Mouse (Mus musculus) stomach, postnatal 0 days (tissue): Measurements from ENCODE around the gene Kcnk12. TPM values are rescaled to one million over a fixed set of nuclear protein-coding genes. Genes with fewer than 3 reads are reported as not detected.

Source experiments
- ATAC-seq: fragments of 200-750 bp; cut with Nextera tagmentation; 2 replicates; pipeline ENCODE4 v1.8.0; 2017; ENCODE audit not compliant: low FRiP score, low TSS enrichment
- DNase-seq: peaks from one replicate; pipeline ENCODE4 v3.0.0-alpha.2; 2016; ENCODE audit warnings: low spot score
- H3K27ac ChIP-seq: fragments of 300-500 bp; sonication (generic); replicated peaks from 2 replicates; pipeline ENCODE4 v1.5.1; 2014; ENCODE audit warnings: mild to moderate bottlenecking, control low read depth
- H3K27me3 ChIP-seq: fragments of 300-500 bp; sonication (generic); 2 replicates; pipeline ENCODE4 v1.6.1; 2014; ENCODE audit warnings: low read length; ENCODE audit not compliant: control insufficient read depth, insufficient read depth
- H3K36me3 ChIP-seq: fragments of 300-500 bp; sonication (generic); 2 replicates; pipeline ENCODE4 v1.6.1; 2014; ENCODE audit warnings: low read length, mixed read lengths; ENCODE audit not compliant: control insufficient read depth, insufficient read depth
- H3K4me1 ChIP-seq: fragments of 300-500 bp; sonication (generic); replicated peaks from 2 replicates; pipeline ENCODE4 v1.6.1; 2014; ENCODE audit warnings: antibody characterized with exemption; ENCODE audit not compliant: control insufficient read depth, insufficient read depth
- H3K4me2 ChIP-seq: fragments of 300-500 bp; sonication (generic); replicated peaks from 2 replicates; pipeline ENCODE4 v1.6.1; 2014; ENCODE audit warnings: low read depth, mild to moderate bottlenecking, control low read depth, moderate library complexity
- H3K4me3 ChIP-seq: fragments of 300-500 bp; sonication (generic); 2 replicates; pipeline ENCODE4 v1.5.1; 2014; ENCODE audit warnings: low read depth, low read length, control low read depth
- H3K9ac ChIP-seq: fragments of 300-500 bp; sonication (generic); 2 replicates; pipeline ENCODE4 v1.6.1; 2014; ENCODE audit warnings: mild to moderate bottlenecking, low read length, control low read depth, mixed read lengths
- H3K9me3 ChIP-seq: fragments of 300-500 bp; sonication (generic); 2 replicates; pipeline ENCODE4 v1.6.1; 2016; ENCODE audit warnings: low read length; ENCODE audit not compliant: control insufficient read depth
- CTCF ChIP-seq: IDR thresholded peaks from 2 replicates; pipeline ENCODE4 v1.5.1; 2016; ENCODE audit warnings: antibody characterized with exemption, low read depth, mild to moderate bottlenecking, moderate library complexity
- EP300 ChIP-seq: optimal IDR thresholded peaks from 2 replicates; pipeline ENCODE3; 2016; ENCODE audit warnings: antibody characterized with exemption
- WGBS: fragments of 180-500 bp; shearing (Covaris S2); extraction: QIAGEN DNeasy Blood & Tissue Kit; methylation state at CpG from one replicate; pipeline ENCODE4 v1.1.7; 2014; 5-methylcytosine and 5-hydroxymethylcytosine counted together
- polyA plus RNA-seq: library from polyadenylated mRNA; unstranded; fragments of >200 nt; fragmentation: Nextera tagmentation; extraction: Ambion mirVana; gene quantifications from 2 replicates; pipeline ENCODE4 v1.2.1, GENCODE M21; 2015

Kcnk12 gene
- polyA plus RNA-seq, 1 experiment from 2014 or later = 0.15 TPM

GRCm38 (mm10) chr17:87726489-87727356 is 71.1 kb downstream of the Kcnk12 start:
- 88% methylated on average over 12 of the region's 12 CpGs for WGBS
- no peak overlapping the region for H3K9ac ChIP-seq
- H3K4me2 ChIP-seq = no peak overlapping the region
- ATAC-seq (no peak), DNase-seq (no peak)
- H3K27me3 ChIP-seq = no peaks in the 10 kb centered on the region
- TF ChIP-seq CTCF = no peak
- TF ChIP-seq EP300 = no peak
- H3K9me3 ChIP-seq = no peaks in the 10 kb centered on the region
- H3K4me3 ChIP-seq = no peak overlapping the region
- H3K4me1 ChIP-seq = no peaks in the 10 kb centered on the region
- no peak overlapping the region for H3K27ac ChIP-seq
- H3K36me3 ChIP-seq = peaks cover 17% of the 10 kb centered on the region; the same call in 1 of the 2 replicates

GRCm38 (mm10) chr17:87724727-87725126 is 73.1 kb downstream of the Kcnk12 start:
- no peak overlapping the region for H3K27ac ChIP-seq
- no peak overlapping the region for H3K9ac ChIP-seq
- no peaks in the 10 kb centered on the region for H3K9me3 ChIP-seq
- H3K27me3 ChIP-seq = no peaks in the 10 kb centered on the region
- H3K4me2 ChIP-seq = no peak overlapping the region
- DNase-seq (no peak), ATAC-seq (no peak)
- no peak overlapping the region for H3K4me3 ChIP-seq
- H3K4me1 ChIP-seq = no peaks in the 10 kb centered on the region
- H3K36me3 ChIP-seq = peaks cover 21% of the 10 kb centered on the region; the same call in 1 of the 2 replicates
- TF ChIP-seq EP300 (no peak), CTCF (no peak)
- WGBS = 92% methylated on average over 7 of the region's 7 CpGs

- Histone ChIP-seq H3K9me3 (no peaks in the 10 kb centered on the region), H3K36me3 (peaks cover 4% of the 10 kb centered on the region; the same call in 1 of the 2 replicates), H3K4me1 (no peaks in the 10 kb centered on the region), H3K4me3 (no peak overlapping the region), H3K9ac (no peak overlapping the region), H3K27ac (no peak overlapping the region), H3K4me2 (no peak overlapping the region), H3K27me3 (no peaks in the 10 kb centered on the region)
- no peak for DNase-seq
- ATAC-seq = no peak
- TF ChIP-seq CTCF (no peak), EP300 (no peak)
- WGBS = 79% methylated on average over 8 of the region's 8 CpGs
Observed at GRCm38 (mm10) chr17:87700101-87700500, 97.7 kb downstream of the Kcnk12 start.

GRCm38 (mm10) chr17:87698996-87699765 is 98.6 kb downstream of the Kcnk12 start:
- DNase-seq = peak; percentile 65
- Histone ChIP-seq H3K4me1 (no peaks in the 10 kb centered on the region), H3K4me3 (no peak overlapping the region), H3K27me3 (no peaks in the 10 kb centered on the region), H3K4me2 (no peak overlapping the region), H3K9me3 (no peaks in the 10 kb centered on the region), H3K27ac (no peak overlapping the region), H3K9ac (no peak overlapping the region), H3K36me3 (peaks cover 4% of the 10 kb centered on the region; the same call in 1 of the 2 replicates)
- WGBS = 57% methylated on average over 16 of the region's 16 CpGs
- TF ChIP-seq EP300 (no peak), CTCF (no peak)
- ATAC-seq = peak; percentile 86

GRCm38 (mm10) chr17:87696814-87697213 is 101.0 kb downstream of the Kcnk12 start:
- no peak overlapping the region for H3K9ac ChIP-seq
- H3K4me1 ChIP-seq = no peaks in the 10 kb centered on the region
- WGBS = 90% methylated on average over 6 of the region's 6 CpGs

More at GRCm38 (mm10) chr17:87696814-87697213, 101.0 kb downstream of the Kcnk12 start:
- no peak for TF ChIP-seq EP300
- no peak for TF ChIP-seq CTCF
- Histone ChIP-seq H3K4me2 (no peak overlapping the region), H3K27me3 (no peaks in the 10 kb centered on the region), H3K4me3 (no peak overlapping the region), H3K27ac (no peak overlapping the region), H3K9me3 (no peaks in the 10 kb centered on the region), H3K36me3 (peaks cover 6% of the 10 kb centered on the region; the same call in 1 of the 2 replicates)
- DNase-seq (no peak), ATAC-seq (no peak)
